Mouse (Mus musculus) ES-E14 (cell line): Measurements from ENCODE around the gene Pctp. TPM values are rescaled to one million over a fixed set of nuclear protein-coding genes. Genes with fewer than 3 reads are reported as not detected.

Experiments
- DNase-seq: peaks from one replicate; pipeline ENCODE4 v3.0.0-alpha.2; 2013; ENCODE audit warnings: low read depth, low spot score
- H3K27ac ChIP-seq: 2 replicates; pipeline ENCODE4 v1.5.1; 2012; ENCODE audit warnings: low read depth, mild to moderate bottlenecking, low read length, moderate library complexity, mixed read lengths; ENCODE audit not compliant: poor library complexity, insufficient read depth, severe bottlenecking
- H3K36me3 ChIP-seq: 2 replicates; pipeline ENCODE4 v1.6.1; 2012; ENCODE audit warnings: mild to moderate bottlenecking, low read length, moderate library complexity, mixed read lengths; ENCODE audit not compliant: control insufficient read depth, poor library complexity, insufficient read depth, severe bottlenecking
- H3K4me1 ChIP-seq, 2 experiments: fragments of 150-350 bp in 1 of 2; sonication (generic) in 1 of 2; 2 replicates each; pipeline ENCODE4 v1.6.1; 2012; ENCODE audit warnings: low read length in 2 of 2, mild to moderate bottlenecking in 1 of 2, mixed read lengths in 1 of 2; ENCODE audit not compliant: control insufficient read depth in 2 of 2, insufficient read depth in 2 of 2, poor library complexity in 1 of 2
- H3K4me3 ChIP-seq, 2 experiments: fragments of 150-350 bp in 1 of 2; sonication (generic) in 1 of 2; 2 replicates each; pipeline ENCODE4 v1.5.1; 2012; ENCODE audit warnings: low read length in 2 of 2, low read depth in 1 of 2, mild to moderate bottlenecking in 1 of 2, mixed read lengths in 1 of 2; ENCODE audit not compliant: insufficient read depth in 1 of 2, poor library complexity in 1 of 2, severe bottlenecking in 1 of 2
- H3K9ac ChIP-seq: 2 replicates; pipeline ENCODE4 v1.6.1; 2012; ENCODE audit warnings: low read depth, mild to moderate bottlenecking, low read length, mixed read lengths; ENCODE audit not compliant: poor library complexity, insufficient read depth, severe bottlenecking
- H3K9me3 ChIP-seq: fragments of 150-350 bp; sonication (generic); 2 replicates; pipeline ENCODE4 v1.6.1; 2012; ENCODE audit warnings: low read depth, mild to moderate bottlenecking, low read length; ENCODE audit not compliant: control insufficient read depth, insufficient read depth
- CHD2 ChIP-seq: IDR thresholded peaks from 2 replicates; pipeline ENCODE4 v1.6.1; 2014; ENCODE audit warnings: mild to moderate bottlenecking, low read depth, low read length, inconsistent platforms
- HCFC1 ChIP-seq: IDR thresholded peaks from 2 replicates; pipeline ENCODE4 v1.6.1; 2012; ENCODE audit warnings: low read length, inconsistent platforms, borderline replicate concordance; ENCODE audit not compliant: insufficient read depth
- MAFK ChIP-seq: IDR thresholded peaks from 2 replicates; pipeline ENCODE4 v1.6.1; 2014; ENCODE audit warnings: mild to moderate bottlenecking, low read depth, low read length, inconsistent platforms; ENCODE audit not compliant: insufficient read depth
- ZC3H11A ChIP-seq: IDR thresholded peaks from 2 replicates; pipeline ENCODE4 v1.6.1; 2012; ENCODE audit warnings: low read depth, mild to moderate bottlenecking, inconsistent platforms, low read length, borderline replicate concordance
- ZNF384 ChIP-seq: IDR thresholded peaks from 2 replicates; pipeline ENCODE4 v1.6.1; 2012; ENCODE audit warnings: low read depth, low read length, inconsistent platforms
- in situ Hi-C, 2 experiments: fragments of 600-800 bp; cut with MboI; formaldehyde crosslinking; loops; one replicate each; pipeline ENCODE4 v1.15.1; 2025; ENCODE audit warnings: low sequenced_read_pairs in 2 of 2, inconsistent platforms in 1 of 2; ENCODE audit not compliant: unreplicated experiment in 2 of 2
- total RNA-seq: library from RNA; depleted of rRNA; stranded (reverse); fragments of 300-350 nt; gene quantifications from 2 replicates; pipeline ENCODE4 v1.2.3, GENCODE M21; 2012

The Pctp gene
- total RNA-seq, 1 experiment = 4.2 TPM

GRCm38 (mm10) chr11:89978914-89979818 lies 23.5 kb downstream of the Pctp start:
- in situ Hi-C loops = loop anchor here in 1 of 2 experiments (25.0 kb wide), 1 partner anchor 183 kb away; no protein-coding TSS in a partner anchor
- Histone ChIP-seq H3K9me3 (no peaks in the 10 kb centered on the region), H3K27ac (no peak overlapping the region), H3K9ac (no peak overlapping the region), H3K4me1 (peaks cover 0 to 2% of the 10 kb centered on the region in 2 experiments; a peak in 1 of 4 replicates), H3K4me3 (no peak overlapping the region), H3K36me3 (no peaks in the 10 kb centered on the region)
- no peak for DNase-seq
- TF ChIP-seq MAFK (no peak), HCFC1 (no peak), ZNF384 (no peak), ZC3H11A (no peak), CHD2 (no peak)

- TF ChIP-seq MAFK = no peak
- no peak for TF ChIP-seq ZC3H11A
- TF ChIP-seq ZNF384 = no peak
- no peak for TF ChIP-seq CHD2
- no peak for TF ChIP-seq HCFC1
- H3K9me3 ChIP-seq = no peaks in the 10 kb centered on the region
- no peak overlapping the region for H3K9ac ChIP-seq
- no peak overlapping the region for H3K27ac ChIP-seq
- H3K4me3 ChIP-seq = no peak overlapping the region
- H3K4me1 ChIP-seq = peaks cover 0 to 2% of the 10 kb centered on the region in 2 experiments; a peak in 1 of 4 replicates
- H3K36me3 ChIP-seq = no peaks in the 10 kb centered on the region
- no peak for DNase-seq
- in situ Hi-C loops = loop anchor here in 1 of 2 experiments (25.0 kb wide), 1 partner anchor 184 kb away; no protein-coding TSS in a partner anchor
Measured at GRCm38 (mm10) chr11:89978353-89978831, 24.3 kb downstream of the Pctp start.

GRCm38 (mm10) chr11:89977746-89978352 lies 24.8 kb downstream of the Pctp start:
- Histone ChIP-seq H3K9ac (no peak overlapping the region), H3K36me3 (no peaks in the 10 kb centered on the region), H3K4me1 (peaks cover 0 to 2% of the 10 kb centered on the region in 2 experiments; a peak in 1 of 4 replicates), H3K4me3 (no peak overlapping the region), H3K27ac (no peak overlapping the region), H3K9me3 (no peaks in the 10 kb centered on the region)
- DNase-seq = no peak
- in situ Hi-C loops = loop anchor here in 1 of 2 experiments (25.0 kb wide), 1 partner anchor 184 kb away; no protein-coding TSS in a partner anchor
- TF ChIP-seq MAFK = no peak
- TF ChIP-seq HCFC1 = no peak
- TF ChIP-seq ZC3H11A = no peak
- no peak for TF ChIP-seq CHD2
- TF ChIP-seq ZNF384 = no peak

- in situ Hi-C loops = loop anchor here in 1 of 2 experiments (25.0 kb wide), 1 partner anchor 186 kb away; no protein-coding TSS in a partner anchor
- no peaks in the 10 kb centered on the region for H3K36me3 ChIP-seq
- H3K4me3 ChIP-seq = no peak overlapping the region
- no peak for DNase-seq
- no peaks in the 10 kb centered on the region for H3K9me3 ChIP-seq
- H3K4me1 ChIP-seq = peaks cover 0 to 2% of the 10 kb centered on the region in 2 experiments; a peak in 1 of 4 replicates
- no peak overlapping the region for H3K9ac ChIP-seq
- no peak overlapping the region for H3K27ac ChIP-seq
- no peak for TF ChIP-seq MAFK
Measured at GRCm38 (mm10) chr11:89976361-89976760, 26.3 kb downstream of the Pctp start.
